Mouse (Mus musculus): ENCODE measurements around the gene Blm.

Blm gene

GRCm38 (mm10) chr7:80460199-80460598 is 74.7 kb downstream of the Blm start:
- DNase-seq (ENCODE audit: low spot score), result no peak

GRCm38 (mm10) chr7:80457831-80458343 is 77.0 kb downstream of the Blm start:
- DNase-seq (ENCODE audit: low spot score), result no peak

- DNase-seq (ENCODE audit: low spot score), result peak; percentile 71
These were observed 77.7 kb downstream of the Blm start for GRCm38 (mm10) chr7:80457241-80457640.

GRCm38 (mm10) chr7:80456327-80456726 is 78.6 kb downstream of the Blm start:
- DNase-seq (ENCODE audit: low spot score), result no peak

GRCm38 (mm10) chr7:80455505-80456160 is 79.3 kb downstream of the Blm start:
- no peak for DNase-seq (ENCODE audit: low spot score)

GRCm38 (mm10) chr7:80454786-80455185 is 80.1 kb downstream of the Blm start:
- no peak for DNase-seq (ENCODE audit: low spot score)

GRCm38 (mm10) chr7:80453997-80454396 is 80.9 kb downstream of the Blm start:
- DNase-seq (ENCODE audit: low spot score), result no peak

GRCm38 (mm10) chr7:80453121-80453520 is 81.8 kb downstream of the Blm start:
- no peak for DNase-seq (ENCODE audit: low spot score)

- DNase-seq (ENCODE audit: low spot score), result no peak
These were observed 82.7 kb downstream of the Blm start for GRCm38 (mm10) chr7:80452241-80452640.

- no peak for DNase-seq (ENCODE audit: low spot score)
These were observed 83.2 kb downstream of the Blm start for GRCm38 (mm10) chr7:80451550-80452232.

GRCm38 (mm10) chr7:80450354-80450753 is 84.6 kb downstream of the Blm start:
- no peak for DNase-seq (ENCODE audit: low spot score)

- no peak for DNase-seq (ENCODE audit: low spot score)
These were observed 85.3 kb downstream of the Blm start for GRCm38 (mm10) chr7:80449620-80450091.

- no peak for DNase-seq (ENCODE audit: low spot score)
These were observed 87.6 kb downstream of the Blm start for GRCm38 (mm10) chr7:80447336-80447735.

GRCm38 (mm10) chr7:80446221-80446878 is 88.6 kb downstream of the Blm start:
- no peak for DNase-seq (ENCODE audit: low spot score)

GRCm38 (mm10) chr7:80445492-80445891 is 89.4 kb downstream of the Blm start:
- DNase-seq (ENCODE audit: low spot score), result peak; percentile 35

GRCm38 (mm10) chr7:80444401-80445249 is 90.3 kb downstream of the Blm start:
- DNase-seq (ENCODE audit: low spot score), result no peak

GRCm38 (mm10) chr7:80443124-80443523 is 91.8 kb downstream of the Blm start:
- no peak for DNase-seq (ENCODE audit: low spot score)

GRCm38 (mm10) chr7:80441986-80442904 is 92.7 kb downstream of the Blm start:
- DNase-seq (ENCODE audit: low spot score), result no peak

- DNase-seq (ENCODE audit: low spot score), result no peak
These were observed 94.2 kb downstream of the Blm start for GRCm38 (mm10) chr7:80440685-80441084.

GRCm38 (mm10) chr7:80439789-80440488 is 95.0 kb downstream of the Blm start:
- DNase-seq (ENCODE audit: low spot score), result no peak
